Mouse (Mus musculus): Measurements from ENCODE around the gene Pkmyt1. TPM values are rescaled to one million over a fixed set of nuclear protein-coding genes. Genes with fewer than 3 reads are reported as not detected.
A peak's percentile ranks its signal among the peaks of the same experiment; 100 is the strongest.
"Not testable (repeated sequence)": the region's sequence is repeated elsewhere in the genome, so short reads cannot be mapped to it uniquely, and the experiment has no call there.

Gene Pkmyt1
- polyA plus RNA-seq, 1 experiment: 11.5 TPM

GRCm38 (mm10) chr17:23771284-23772218 is 45.4 kb downstream of the Pkmyt1 start, which contains the start of gene Flywch1:
Gene Flywch1, minus strand, starts transcription at chr17:23771602.
- Histone ChIP-seq H3ac (ENCODE audit: control insufficient read depth, insufficient read length) (peak within 1 kb of the TSS; percentile 34), H3K79me2 (ENCODE audit: control insufficient read depth, insufficient read depth) (peaks cover 12% of the 10 kb centered on the region), H3K4me3 (peak within 1 kb of the TSS; percentile 40), H3K27me3 (ENCODE audit: control insufficient read depth, insufficient read depth, insufficient read length) (no peaks in the 10 kb centered on the region), H3K36me3 (ENCODE audit: control insufficient read depth, insufficient read depth) (no peaks in the 10 kb centered on the region), H3K4me2 (ENCODE audit: low read depth) (peak within 1 kb of the TSS; percentile 72)
- TF ChIP-seq POLR2AphosphoS2 (IDR thresholded peaks at IDR 0.05; ENCODE audit: insufficient read length, low read depth) (peak; percentile 54), E2F4 (IDR thresholded peaks at IDR 0.05; ENCODE audit: insufficient read depth) (no peak), POLR2A (IDR thresholded peaks at IDR 0.05; ENCODE audit: insufficient read length, low read depth) (peak; percentile 79), MYOG (IDR thresholded peaks at IDR 0.05; ENCODE audit: control insufficient read depth in 1 of 3, insufficient read depth in 1 of 3, insufficient read length in 2 of 3, low read depth in 2 of 3) (no peak), CEBPB (IDR thresholded peaks at IDR 0.05; ENCODE audit: insufficient read depth, poor library complexity, severe bottlenecking) (no peak), USF1 (IDR thresholded peaks at IDR 0.05; ENCODE audit: low read depth) (no peak), TCF3 (IDR thresholded peaks at IDR 0.05; ENCODE audit: insufficient read length, low read depth) (no peak), SRF (IDR thresholded peaks at IDR 0.05; ENCODE audit: control insufficient read depth, insufficient read length, low read depth) (no peak), MYOD1 (IDR thresholded peaks at IDR 0.05; ENCODE audit: control insufficient read depth in 1 of 3, insufficient read length in 2 of 3, low read depth in 2 of 3) (peak in 1 of 3 experiments; percentile 27), REST (IDR thresholded peaks at IDR 0.05; ENCODE audit: insufficient read depth, insufficient read length) (no peak), MAX (IDR thresholded peaks at IDR 0.05; ENCODE audit: low read depth) (no peak), TCF12 (IDR thresholded peaks at IDR 0.05; ENCODE audit: insufficient read depth, poor library complexity, severe bottlenecking) (no peak)

- H3K27me3 ChIP-seq (ENCODE audit: control insufficient read depth, insufficient read depth, insufficient read length); H3K4me3 ChIP-seq; H3K4me2 ChIP-seq (ENCODE audit: low read depth): not testable (repeated sequence)
These were observed 46.1 kb downstream of the Pkmyt1 start for GRCm38 (mm10) chr17:23772219-23772556.

GRCm38 (mm10) chr17:23773676-23774075 is 47.5 kb downstream of the Pkmyt1 start:
- no peak overlapping the region for H3K4me2 ChIP-seq (ENCODE audit: low read depth)
- no peak for TF ChIP-seq MYOG (IDR thresholded peaks at IDR 0.05; ENCODE audit: control insufficient read depth in 1 of 3, insufficient read depth in 1 of 3, insufficient read length in 2 of 3, low read depth in 2 of 3)
- no peak for TF ChIP-seq TCF3 (IDR thresholded peaks at IDR 0.05; ENCODE audit: insufficient read length, low read depth)
- no peak for TF ChIP-seq USF1 (IDR thresholded peaks at IDR 0.05; ENCODE audit: low read depth)
- TF ChIP-seq SRF (IDR thresholded peaks at IDR 0.05; ENCODE audit: control insufficient read depth, insufficient read length, low read depth): no peak
- no peak for TF ChIP-seq MAX (IDR thresholded peaks at IDR 0.05; ENCODE audit: low read depth)
- no peak for TF ChIP-seq TCF12 (IDR thresholded peaks at IDR 0.05; ENCODE audit: insufficient read depth, poor library complexity, severe bottlenecking)
- no peak for TF ChIP-seq REST (IDR thresholded peaks at IDR 0.05; ENCODE audit: insufficient read depth, insufficient read length)
- TF ChIP-seq CEBPB (IDR thresholded peaks at IDR 0.05; ENCODE audit: insufficient read depth, poor library complexity, severe bottlenecking): no peak
- TF ChIP-seq E2F4 (IDR thresholded peaks at IDR 0.05; ENCODE audit: insufficient read depth): no peak
- TF ChIP-seq POLR2AphosphoS2 (IDR thresholded peaks at IDR 0.05; ENCODE audit: insufficient read length, low read depth): no peak
- TF ChIP-seq POLR2A (IDR thresholded peaks at IDR 0.05; ENCODE audit: insufficient read length, low read depth): no peak
- no peak overlapping the region for H3ac ChIP-seq (ENCODE audit: control insufficient read depth, insufficient read length)
- H3K27me3 ChIP-seq (ENCODE audit: control insufficient read depth, insufficient read depth, insufficient read length): no peaks in the 10 kb centered on the region
- no peak overlapping the region for H3K4me3 ChIP-seq
- no peaks in the 10 kb centered on the region for H3K36me3 ChIP-seq (ENCODE audit: control insufficient read depth, insufficient read depth)
- H3K79me2 ChIP-seq (ENCODE audit: control insufficient read depth, insufficient read depth): peaks cover 12% of the 10 kb centered on the region

More at GRCm38 (mm10) chr17:23772219-23772556, 46.1 kb downstream of the Pkmyt1 start:
- not testable (repeated sequence) for H3K36me3 ChIP-seq (ENCODE audit: control insufficient read depth, insufficient read depth); H3ac ChIP-seq (ENCODE audit: control insufficient read depth, insufficient read length)
- H3K79me2 ChIP-seq (ENCODE audit: control insufficient read depth, insufficient read depth): peaks cover 12% of the 10 kb centered on the region

GRCm38 (mm10) chr17:23774090-23774489 is 48.0 kb downstream of the Pkmyt1 start:
- Histone ChIP-seq H3K4me3 (no peak overlapping the region), H3K36me3 (ENCODE audit: control insufficient read depth, insufficient read depth) (no peaks in the 10 kb centered on the region), H3ac (ENCODE audit: control insufficient read depth, insufficient read length) (no peak overlapping the region), H3K4me2 (ENCODE audit: low read depth) (no peak overlapping the region), H3K27me3 (ENCODE audit: control insufficient read depth, insufficient read depth, insufficient read length) (no peaks in the 10 kb centered on the region), H3K79me2 (ENCODE audit: control insufficient read depth, insufficient read depth) (peaks cover 12% of the 10 kb centered on the region)
- TF ChIP-seq REST (IDR thresholded peaks at IDR 0.05; ENCODE audit: insufficient read depth, insufficient read length) (no peak), MYOG (IDR thresholded peaks at IDR 0.05; ENCODE audit: control insufficient read depth in 1 of 3, insufficient read depth in 1 of 3, insufficient read length in 2 of 3, low read depth in 2 of 3) (no peak), TCF3 (IDR thresholded peaks at IDR 0.05; ENCODE audit: insufficient read length, low read depth) (no peak), CEBPB (IDR thresholded peaks at IDR 0.05; ENCODE audit: insufficient read depth, poor library complexity, severe bottlenecking) (no peak), MAX (IDR thresholded peaks at IDR 0.05; ENCODE audit: low read depth) (no peak), SRF (IDR thresholded peaks at IDR 0.05; ENCODE audit: control insufficient read depth, insufficient read length, low read depth) (no peak), TCF12 (IDR thresholded peaks at IDR 0.05; ENCODE audit: insufficient read depth, poor library complexity, severe bottlenecking) (no peak), USF1 (IDR thresholded peaks at IDR 0.05; ENCODE audit: low read depth) (no peak), POLR2A (IDR thresholded peaks at IDR 0.05; ENCODE audit: insufficient read length, low read depth) (no peak), E2F4 (IDR thresholded peaks at IDR 0.05; ENCODE audit: insufficient read depth) (no peak), POLR2AphosphoS2 (IDR thresholded peaks at IDR 0.05; ENCODE audit: insufficient read length, low read depth) (no peak), MYOD1 (IDR thresholded peaks at IDR 0.05; ENCODE audit: control insufficient read depth in 1 of 3, insufficient read length in 2 of 3, low read depth in 2 of 3) (no peak)

Measured in myocyte (in vitro differentiated cells).